Mouse (Mus musculus) cerebellum, adult 2 months (tissue): ENCODE results near the gene Gm20767.
"Not testable (repeated sequence)": the region's sequence is repeated elsewhere in the genome, so short reads cannot be mapped to it uniquely, and the experiment has no call there.

Experiments
- CTCF ChIP-seq: fragments of 200-500 bp; IDR thresholded peaks from 2 replicates; pipeline ENCODE4 v1.5.1; 2011; ENCODE audit warnings: low read depth, mild to moderate bottlenecking, control low read depth, low read length, moderate library complexity, borderline replicate concordance; ENCODE audit not compliant: insufficient read depth
- POLR2A ChIP-seq: fragments of 200-500 bp; IDR thresholded peaks from 2 replicates; pipeline ENCODE4 v1.6.1; 2011; ENCODE audit warnings: low read length, control low read depth, borderline replicate concordance; ENCODE audit not compliant: insufficient read depth

- not testable (repeated sequence) for TF ChIP-seq CTCF, POLR2A
Observed at GRCm38 (mm10) chr13:120096241-120096937, 43.7 kb upstream of the Gm20767 start.
